Mouse (Mus musculus) MN1 (cell line): ENCODE results near the gene Aip.
A peak's percentile ranks its signal among the peaks of the same experiment; 100 is the strongest.
"Not testable (repeated sequence)": the region's sequence is repeated elsewhere in the genome, so short reads cannot be mapped to it uniquely, and the experiment has no call there.

Experiments used
- DNase-seq: peaks from one replicate; pipeline ENCODE4 v3.0.0-alpha.2; 2016; ENCODE audit warnings: low spot score

The Aip gene

DNA sequence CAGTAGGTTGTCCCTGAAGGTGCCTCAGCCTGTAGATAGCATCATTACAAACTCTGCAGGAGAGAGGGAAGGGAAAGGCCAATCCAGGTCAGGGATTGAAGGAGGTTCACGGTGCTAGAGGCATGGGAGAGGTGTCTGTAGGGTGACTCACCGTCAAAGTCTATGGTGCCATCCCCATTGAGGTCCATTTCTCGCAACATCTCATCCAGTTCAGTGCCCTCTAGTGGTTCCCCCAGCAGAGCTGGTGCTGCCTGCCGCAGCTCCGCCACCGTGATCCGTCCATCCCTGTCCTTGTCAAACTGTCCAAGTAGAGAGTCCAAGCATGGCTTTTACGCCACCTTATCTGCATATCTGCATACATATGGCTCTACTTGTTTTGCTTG is 10.3 kb upstream of the Aip start:
- not testable (repeated sequence) for DNase-seq

DNA sequence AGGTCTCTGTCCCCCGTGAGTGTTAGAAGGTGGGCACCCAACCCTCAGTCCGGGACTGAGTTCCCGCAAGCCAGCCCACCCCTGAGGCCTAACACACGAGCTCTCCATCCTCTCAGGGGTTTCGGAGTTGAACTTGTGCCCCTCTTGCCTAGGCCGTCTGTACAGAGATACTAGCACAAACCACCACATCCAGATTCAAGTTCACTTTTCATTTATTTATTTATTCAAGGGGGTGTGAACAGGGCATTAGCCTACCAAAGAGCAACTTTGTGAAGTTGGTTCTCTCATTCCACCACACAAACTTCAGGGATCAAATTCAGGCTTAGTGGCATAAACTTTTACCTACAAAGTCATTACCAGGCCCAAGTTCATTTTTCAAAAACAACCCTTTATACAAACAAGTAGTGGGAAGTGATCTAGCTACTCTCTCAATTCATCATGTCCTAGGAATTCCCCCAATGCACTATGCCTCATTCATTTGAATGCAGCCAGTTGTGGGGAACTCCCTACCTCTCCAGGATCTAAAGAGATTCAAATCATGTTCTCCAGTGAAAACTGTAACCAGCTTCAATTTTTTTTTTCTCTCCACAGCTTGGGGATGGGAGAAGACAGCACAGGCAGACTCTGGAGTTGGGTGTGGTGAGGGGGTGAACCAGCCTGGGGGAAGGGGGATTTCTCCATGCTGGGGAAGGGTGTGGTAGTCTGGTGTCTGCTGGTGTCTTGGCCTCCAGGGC is 9.7 kb upstream of the Aip start:
- not testable (repeated sequence) for DNase-seq

DNA sequence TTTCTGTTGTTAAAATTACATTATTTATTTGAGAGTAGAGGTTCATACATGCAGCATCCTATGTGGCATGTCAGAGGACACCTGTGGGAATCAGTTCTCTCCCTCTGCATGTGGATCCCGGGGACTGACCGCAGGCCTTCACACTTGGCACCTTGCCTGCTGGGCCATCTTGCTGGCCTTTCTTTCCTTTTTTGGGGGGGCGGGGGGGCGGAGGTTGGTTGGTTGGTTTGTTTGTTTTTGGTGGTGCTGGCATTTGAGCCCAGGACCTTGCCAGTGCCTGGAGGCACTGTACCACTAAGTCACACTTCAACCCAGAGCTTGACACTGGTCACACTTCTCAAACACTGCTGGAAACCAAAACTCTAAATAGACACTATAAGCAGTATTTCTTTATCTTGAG is 8.7 kb upstream of the Aip start:
- DNase-seq, result no peak

DNA sequence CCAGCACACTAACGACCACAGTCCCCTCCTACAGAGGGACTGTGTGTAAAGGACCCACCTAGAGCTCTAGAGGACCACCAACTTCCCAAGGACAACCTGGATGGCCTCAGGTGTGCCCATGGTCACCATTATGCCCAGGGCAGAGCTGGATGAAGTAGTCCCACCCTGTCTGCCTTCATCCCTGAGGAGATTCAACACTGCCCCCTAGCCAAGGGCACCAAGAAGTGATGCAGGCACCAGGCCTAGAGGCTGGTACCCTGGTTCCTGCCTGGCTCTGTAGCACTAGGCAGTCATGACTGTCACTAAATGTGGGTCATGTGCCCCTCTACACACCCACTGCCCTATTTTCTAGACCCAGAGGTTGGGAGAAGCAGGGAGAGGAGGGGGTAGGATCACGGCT is 6.1 kb upstream of the Aip start:
- no peak for DNase-seq

DNA sequence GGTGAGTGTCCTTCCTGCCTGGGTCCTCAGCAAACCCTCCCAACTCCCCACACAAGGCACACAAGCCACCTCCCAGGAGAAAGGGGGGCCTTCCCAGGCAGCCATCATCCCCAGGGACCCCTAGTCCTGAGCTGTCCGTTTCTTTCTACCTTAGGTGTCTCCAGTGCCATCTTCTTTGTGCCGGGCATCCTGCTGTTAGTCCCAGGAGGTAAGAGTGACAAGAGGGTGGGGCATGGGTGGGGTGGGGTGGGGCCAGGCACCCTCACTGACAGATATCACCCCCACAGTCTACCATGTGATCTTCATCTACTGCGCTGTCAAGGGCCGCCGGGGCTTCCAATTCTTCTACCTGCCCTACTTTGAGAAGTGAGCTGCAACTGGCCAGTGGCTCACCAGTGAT is 5.4 kb upstream of the Aip start:
- no peak for DNase-seq

DNA sequence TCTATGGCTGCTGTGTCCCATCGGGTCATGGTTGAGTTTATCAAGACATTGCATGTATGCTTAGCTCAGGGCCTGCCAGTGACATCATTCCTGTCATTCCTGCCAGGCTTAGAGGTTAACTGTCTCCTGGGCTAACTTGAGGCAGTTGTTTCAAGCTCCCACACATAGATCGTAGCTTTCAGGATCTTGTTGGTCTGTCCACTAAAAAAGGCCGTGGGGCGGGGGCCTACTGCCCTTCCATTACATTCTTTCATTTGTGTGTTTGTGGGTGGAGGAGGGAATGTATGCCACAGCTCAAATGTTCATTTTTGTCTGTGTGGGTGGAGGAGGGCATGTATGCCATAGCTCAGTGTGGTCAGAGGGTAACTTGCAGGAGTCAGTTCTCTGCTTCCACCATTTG is 4.4 kb upstream of the Aip start:
- no peak for DNase-seq

DNA sequence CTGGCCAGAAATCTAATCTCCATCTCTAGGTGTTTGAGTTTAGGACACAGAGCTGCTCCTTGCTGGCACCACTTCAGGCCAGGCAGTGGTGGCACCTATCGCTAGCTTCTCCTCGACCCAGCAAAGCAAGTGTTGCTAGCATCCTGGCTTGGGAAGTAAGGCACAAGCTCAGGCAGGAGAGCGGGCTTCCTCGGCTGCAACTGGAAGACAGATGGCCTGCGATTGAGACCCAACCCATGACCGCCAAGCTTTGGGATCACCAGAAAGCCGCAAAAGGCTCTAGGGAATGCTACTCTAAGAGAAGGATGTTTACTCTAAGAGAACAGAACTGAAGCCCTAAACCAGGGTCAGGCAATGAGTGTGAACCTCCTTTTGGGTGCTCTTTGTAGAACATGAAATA is 3.8 kb upstream of the Aip start:
- DNase-seq, result no peak

DNA sequence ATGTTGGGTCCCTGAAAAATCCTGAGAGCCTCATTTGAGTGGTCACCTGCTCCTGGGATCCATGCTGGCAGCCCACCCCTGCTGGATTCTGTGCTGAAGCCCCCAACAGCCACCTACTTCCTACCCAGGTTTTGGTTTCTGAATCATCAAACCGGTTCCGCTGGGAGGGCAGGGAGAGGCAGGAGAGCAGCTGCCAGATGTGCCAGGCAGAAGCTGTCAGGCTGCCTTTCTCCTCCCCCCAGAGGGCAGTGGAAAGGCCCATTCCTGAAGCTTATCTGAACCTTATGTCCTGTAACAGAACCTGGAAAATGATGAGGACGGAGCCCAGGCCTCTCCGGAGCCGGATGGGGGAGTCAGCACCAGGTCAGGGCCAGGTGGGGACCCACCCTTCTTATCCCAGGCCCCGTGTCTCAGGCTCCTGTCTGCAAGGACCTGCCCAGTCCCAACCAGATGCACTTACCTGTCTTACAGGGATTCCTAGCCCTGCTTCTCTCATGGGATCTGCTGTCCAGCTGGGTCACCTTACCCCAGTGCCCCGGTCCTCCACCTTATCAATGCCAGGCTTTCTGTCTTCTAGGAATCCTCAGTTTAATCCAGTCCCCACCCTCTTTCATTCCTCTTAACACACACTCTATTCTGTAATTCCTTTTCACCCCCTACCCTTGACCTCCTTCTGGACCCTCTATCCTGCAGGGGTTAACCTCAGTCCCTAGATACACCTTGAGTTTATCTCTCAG is 1.3 kb upstream of the Aip start:
- peak; percentile 56 for DNase-seq

DNA sequence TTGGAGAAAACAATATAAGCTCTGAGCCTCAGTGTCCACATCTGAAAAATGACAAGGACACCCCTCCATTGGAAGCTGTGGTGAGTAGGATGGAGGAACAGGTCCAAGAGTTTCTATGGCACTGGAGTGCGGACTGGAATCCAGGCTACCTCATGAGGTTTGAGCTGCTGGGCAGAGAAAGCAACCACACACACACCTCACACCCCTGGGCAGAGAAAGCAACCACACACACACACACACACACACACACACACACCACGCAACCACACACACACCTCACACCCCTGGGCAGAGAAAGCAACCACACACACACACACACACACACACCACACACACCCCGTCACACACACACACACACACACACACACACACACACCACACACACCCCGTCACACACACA is 390 bp downstream of the Aip start:
- not testable (repeated sequence) for DNase-seq

DNA sequence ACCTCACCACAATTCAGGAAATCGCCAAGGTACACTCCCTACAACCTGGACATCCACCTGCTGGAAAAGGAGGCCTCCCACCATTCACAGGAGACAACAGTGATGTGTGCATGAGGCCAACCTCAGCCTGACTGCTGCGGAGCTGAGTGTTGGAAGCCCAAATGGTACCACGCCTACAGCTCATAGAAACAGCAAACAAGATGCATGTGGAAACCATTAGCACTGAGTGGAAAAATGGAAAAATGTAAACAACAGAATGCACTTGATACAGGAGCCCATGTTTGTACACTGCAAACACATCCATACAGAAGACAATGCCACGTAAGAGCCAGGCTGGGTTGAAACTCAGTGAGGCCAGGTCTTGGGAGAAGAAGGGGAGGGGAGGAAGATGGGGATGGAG is 1.2 kb downstream of the Aip start:
- no peak for DNase-seq

DNA sequence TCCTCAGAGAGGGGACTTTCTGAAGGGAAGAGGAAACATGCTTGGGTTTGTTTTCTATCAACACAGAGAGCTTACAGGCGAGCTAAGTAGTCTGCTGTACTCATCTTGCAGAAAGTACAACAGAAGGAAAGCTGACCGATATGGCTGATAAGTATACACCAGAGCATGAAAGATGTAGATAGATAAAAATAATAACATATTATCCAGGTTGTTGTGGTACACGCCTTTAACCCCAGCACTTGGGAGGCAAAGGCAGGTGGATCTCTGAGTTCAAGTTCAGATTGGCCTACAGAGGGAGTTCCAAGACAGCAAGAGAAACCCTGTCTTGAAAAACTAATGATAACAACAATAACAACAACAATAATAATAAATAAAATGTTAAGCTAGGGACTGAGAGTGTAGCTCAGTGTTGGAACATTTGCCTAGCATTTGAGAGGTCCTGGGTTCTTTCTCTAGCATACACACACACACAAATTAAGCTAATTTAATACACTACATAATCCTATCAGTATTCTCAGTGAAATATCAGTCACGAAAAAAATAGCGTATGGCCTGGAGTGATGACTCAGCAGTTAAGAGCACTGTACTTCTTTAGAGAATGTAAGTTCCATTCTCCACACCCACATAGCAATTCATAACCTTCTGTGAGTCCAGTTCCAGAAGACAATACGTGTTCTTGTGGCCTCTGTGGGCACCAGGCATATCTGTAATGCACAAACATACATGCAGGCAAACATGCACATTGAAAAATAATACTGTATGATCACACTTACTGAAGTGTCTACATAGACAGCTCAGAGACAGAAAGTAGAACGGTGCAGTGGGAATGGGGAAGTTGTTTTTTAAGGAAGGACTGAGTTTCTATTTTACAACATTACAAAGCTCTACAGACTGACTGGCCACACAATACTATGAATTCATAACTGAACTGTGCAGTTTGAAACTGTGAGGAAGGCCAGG is 3.0 kb downstream of the Aip start:
- no peak for DNase-seq

DNA sequence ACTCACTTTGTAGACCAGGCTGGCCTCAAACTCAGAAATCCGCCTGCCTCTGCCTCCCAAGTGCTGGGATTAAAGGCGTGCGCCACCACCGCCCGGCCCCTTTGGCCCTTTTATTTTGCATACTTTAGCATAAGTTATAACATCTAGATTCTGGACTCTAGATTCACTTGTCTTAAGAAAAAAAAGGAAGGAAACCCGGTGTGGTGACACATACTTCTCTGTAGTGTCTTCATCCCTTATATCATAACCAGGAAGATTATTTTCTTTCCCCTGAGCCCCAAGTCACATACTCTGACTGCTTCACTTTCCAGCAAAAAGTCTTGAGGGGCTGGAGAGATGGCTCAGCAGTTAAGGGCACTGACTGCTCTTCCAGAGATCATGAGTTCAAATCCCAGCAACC is 3.8 kb downstream of the Aip start:
- not testable (repeated sequence) for DNase-seq

DNA sequence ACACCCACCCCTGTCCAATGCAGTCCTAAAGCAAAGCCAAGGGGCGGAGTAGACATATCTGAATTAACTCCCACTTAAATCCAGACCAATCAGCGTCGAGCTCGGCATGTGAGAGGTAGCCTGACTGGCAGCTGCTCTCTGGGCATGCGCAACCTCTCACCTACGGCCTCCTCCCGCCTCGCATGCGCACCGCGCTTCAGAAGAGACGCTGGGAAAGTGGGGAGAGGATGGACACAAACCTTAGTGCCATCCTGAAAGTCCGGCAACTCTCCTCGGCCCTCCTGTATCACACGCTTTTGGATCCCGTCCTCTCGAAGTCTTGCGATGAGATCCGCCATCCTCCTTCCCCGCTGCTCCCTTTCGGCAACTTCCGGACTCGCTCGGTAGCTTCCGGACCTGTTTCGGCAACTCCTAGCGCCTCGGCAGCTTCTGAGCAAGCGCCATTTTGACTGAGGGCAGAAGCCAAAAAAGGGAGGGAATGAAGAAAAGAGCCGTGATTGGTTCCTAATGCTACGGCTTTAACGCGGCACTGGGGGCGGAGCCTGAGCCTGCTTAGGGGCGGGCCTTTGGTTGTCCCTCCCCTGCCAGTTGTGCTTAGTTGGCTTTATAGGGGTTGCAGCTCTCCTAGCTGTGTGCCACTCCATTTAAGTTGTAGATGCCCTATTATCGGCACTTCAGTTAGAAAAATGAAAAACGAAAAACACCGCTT is 4.4 kb downstream of the Aip start:
- peak; percentile 92 for DNase-seq

DNA sequence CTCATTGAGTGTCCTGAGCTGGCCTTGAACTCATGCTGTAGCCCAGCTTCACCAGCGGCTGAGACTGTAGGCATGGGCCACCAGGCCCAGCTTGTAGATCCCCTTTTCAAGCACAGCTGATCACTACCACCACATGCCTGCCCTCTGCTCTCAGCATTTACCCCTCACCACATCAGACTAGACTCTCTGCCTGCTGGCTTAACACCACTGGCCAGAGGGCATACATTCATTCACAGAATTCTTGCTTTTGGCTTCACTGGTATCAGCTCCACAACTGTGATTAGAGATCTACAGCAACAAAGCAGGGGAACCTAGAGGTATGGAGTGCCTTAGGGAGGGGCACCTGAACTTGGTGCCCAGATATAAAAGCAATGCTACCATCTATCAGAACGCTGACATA is 5.2 kb downstream of the Aip start:
- no peak for DNase-seq

DNA sequence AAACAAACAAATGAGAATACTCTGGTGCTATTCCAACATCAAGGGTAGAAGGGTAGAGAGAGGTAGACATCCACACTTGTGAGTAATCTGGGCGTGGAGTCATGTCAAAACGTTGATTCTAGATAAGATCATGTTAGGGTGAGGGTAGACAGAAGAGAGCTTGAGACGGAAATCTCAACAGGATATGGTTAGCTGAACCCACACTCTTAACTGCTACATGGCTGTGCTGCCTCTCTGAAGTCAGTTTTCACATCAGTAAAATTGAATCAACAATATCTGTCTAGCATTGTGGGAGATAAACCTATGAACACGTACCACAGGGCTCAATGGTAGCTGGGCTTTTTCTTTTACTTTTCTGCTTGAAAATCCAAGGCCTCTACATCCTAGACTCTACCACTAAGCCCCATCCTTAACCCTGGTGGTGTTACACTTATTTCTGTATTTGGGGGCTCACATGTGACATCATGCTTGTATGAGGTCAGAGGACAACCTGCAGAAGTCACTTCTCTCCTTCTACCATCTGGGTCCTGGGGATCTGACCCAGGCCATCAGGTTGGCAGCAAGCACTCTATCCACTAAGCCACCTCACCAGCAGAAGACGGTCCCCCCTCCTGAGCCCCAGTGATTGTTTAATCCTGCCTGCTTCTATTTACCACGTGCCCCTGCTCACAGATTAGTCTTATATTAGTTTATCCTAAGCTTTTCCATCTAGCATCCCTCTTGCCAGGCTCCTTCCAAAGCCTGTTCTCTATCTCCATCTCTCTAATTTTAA is 5.8 kb downstream of the Aip start:
- no peak for DNase-seq

DNA sequence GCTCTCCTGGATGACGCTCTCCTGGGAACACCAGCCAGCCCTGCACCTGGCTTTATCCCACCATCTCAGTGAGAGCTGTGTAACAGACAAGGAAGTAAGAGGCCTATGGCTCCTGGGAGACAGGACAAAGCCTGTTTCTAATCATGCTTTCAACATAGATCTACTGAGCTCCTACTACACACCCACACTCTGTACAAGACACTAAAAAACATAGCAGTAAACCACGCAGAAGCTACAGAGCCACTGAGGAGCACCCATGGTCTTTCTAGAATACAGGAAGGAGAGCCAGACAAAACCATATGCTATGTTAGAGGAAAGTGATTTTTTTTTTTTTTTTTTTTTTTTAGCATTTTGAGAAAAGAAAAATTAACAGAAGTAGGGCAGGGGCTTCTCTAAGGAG is 7.3 kb downstream of the Aip start:
- DNase-seq, result no peak

DNA sequence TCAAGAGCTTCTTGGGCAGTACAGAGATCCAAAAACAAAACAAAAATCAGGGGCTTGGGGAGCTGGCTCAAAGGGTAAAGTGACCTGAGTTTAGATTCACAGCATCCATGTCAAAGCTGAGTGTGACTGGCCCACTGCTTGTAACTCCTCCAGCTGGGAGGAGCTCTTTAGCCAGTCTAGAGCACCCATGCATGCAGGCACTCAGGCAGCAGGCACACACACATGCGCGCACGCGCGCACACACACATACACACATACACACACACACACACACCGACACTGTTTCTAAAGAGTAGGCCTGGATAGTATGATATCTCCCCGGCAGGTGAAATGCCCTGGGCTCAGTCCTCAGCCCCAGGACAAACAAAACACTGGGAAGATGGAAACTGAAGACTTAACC is 8.7 kb downstream of the Aip start:
- DNase-seq, result no peak

DNA sequence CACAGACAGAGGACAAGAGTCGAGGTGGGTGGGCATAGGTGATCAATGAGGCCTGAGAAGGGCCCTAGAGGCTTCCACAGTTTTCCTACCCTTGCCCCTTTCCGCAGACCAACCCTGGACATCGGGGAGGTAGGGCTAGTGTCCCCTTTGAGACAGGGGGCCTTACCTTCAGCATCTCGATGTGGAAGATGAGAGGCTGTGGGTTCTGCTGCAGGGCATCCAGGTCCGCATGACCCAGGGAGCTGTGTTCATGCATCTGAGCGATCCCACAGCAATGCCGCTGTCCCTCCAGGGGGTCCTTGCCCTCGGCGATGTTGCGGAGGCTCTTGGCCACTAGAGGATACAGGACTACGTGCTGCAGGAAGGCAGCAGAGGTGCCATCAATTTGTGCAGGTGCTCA is 9.8 kb downstream of the Aip start:
- DNase-seq, result no peak

DNA sequence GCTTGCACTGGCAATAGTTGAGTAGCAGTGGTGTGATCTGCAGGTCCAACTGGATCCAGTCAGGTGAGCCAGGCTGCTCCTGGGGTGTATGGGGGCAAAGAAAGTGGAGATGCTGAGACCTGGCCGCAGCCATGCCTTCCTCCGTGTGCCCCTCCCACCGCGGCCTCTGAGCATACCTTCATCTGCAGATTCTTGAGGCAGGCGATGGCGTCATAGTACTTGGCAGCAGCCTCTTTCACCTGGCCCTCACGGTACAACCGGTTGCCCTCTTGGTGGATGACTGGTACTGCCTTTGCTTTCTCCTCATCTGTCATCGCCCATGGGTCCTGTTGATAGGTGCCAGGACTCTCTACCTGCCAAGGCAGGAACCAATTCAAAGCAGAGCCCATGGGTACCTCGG is 10.5 kb downstream of the Aip start:
- DNase-seq, result no peak

DNA sequence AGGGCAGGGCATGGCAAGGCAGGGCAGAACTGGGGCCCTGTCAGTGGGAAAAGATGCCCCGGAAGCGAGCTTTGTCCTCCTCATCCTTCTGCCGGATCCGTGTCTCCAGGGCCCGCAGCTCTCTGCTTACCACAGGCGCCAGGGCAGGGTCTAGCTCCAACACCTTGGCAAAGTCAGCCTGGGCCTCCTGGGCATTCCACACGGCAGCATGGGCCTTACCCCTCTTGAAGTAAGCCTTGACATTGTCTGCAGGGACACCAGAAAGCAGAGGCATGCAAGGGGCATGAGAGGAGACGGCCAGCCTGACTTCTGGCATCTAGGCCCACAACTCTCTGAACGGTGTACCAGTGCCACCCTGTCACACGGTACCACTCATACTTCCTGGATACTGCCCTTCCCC is 11.1 kb downstream of the Aip start:
- DNase-seq, result no peak

DNA sequence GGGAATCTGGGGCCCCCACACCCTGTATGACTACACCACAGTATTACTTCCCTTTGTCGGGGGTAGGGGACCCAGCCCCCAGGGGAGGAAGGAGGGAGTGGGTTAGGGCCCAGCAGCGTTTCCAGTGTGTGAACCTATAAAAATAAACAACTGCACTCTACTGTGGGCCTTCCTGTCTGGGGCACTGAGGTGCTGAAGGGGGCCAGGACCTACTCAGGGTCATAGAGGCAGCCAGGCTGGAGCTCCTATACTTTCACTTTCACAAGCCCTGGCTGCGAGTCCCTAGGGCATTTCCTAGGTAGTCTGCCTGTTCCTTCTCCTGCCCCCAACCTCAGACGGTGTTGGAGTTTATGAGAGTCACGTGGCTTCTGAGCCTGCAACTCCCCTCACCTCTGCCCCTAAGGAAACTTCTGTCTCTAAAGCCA is 11.8 kb downstream of the Aip start:
- peak; percentile 57 for DNase-seq
